Mouse (Mus musculus): Measurements from ENCODE around the gene Babam2. TPM values are rescaled to one million over a fixed set of nuclear protein-coding genes. Genes with fewer than 3 reads are reported as not detected.

Babam2 gene
- total RNA-seq, 2 experiments from 2014 or later, result 49.3 to 50.4 TPM

- TF ChIP-seq CTCF (conservative IDR thresholded peaks at IDR 0.05), result no peak
- H3K27ac ChIP-seq, result no peak overlapping the region
- DNase-seq (ENCODE audit: low spot score in 2 of 2), result no peak
- H3K4me3 ChIP-seq, result no peak overlapping the region
Measured at GRCm38 (mm10) chr5:32098691-32099090, 401.2 kb downstream of the Babam2 start.

GRCm38 (mm10) chr5:32102484-32102883 is 405.0 kb downstream of the Babam2 start:
- Histone ChIP-seq H3K27ac (no peak overlapping the region), H3K4me3 (no peak overlapping the region)
- no peak for DNase-seq (ENCODE audit: low spot score in 2 of 2)
- no peak for TF ChIP-seq CTCF (conservative IDR thresholded peaks at IDR 0.05)

DNA sequence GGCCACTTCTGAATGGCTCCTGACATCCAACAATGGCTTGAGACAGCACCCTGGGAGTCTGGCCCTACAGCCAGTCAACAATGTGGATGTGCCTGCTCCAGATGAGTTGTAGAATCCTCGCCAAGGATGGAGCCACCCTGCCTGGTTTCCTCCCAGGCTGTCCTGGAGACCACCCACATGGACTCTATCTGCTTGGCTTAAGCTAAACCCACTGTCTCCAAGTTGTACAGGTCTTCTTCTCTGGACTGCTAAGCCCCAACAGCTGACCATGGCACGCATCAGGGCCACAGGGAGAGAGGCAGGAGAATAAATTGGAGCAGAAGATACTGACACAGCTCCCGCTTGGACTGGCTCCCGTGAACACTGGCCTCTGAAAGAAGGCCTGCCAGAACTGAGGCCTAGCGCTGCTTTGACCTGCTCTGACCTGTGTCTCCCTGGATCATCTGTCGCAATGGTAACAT is 405.5 kb downstream of the Babam2 start:
- H3K27ac ChIP-seq, result no peak overlapping the region
- no peak for DNase-seq (ENCODE audit: low spot score in 2 of 2)
- H3K4me3 ChIP-seq, result no peak overlapping the region
- no peak for TF ChIP-seq CTCF (conservative IDR thresholded peaks at IDR 0.05)

DNA sequence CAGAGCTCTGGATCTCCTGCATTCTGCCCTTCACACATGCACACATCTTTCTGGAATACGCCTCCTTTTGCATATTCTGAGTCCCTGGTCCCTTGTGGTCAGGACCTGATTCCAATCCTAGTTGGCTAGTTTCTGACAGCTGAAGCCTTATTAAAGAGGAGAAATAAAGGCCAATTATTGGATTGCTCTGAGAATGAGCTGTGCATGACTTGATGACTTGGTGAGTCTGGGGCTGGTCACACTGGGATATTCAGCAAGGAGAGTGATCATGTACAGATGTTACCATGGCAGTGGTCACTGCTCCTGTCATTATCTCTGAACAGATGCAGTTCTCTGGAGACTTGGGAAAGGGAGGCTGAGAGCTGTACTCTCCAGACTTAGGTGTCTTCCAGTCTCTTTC is 406.1 kb downstream of the Babam2 start:
- H3K27ac ChIP-seq, result no peak overlapping the region
- H3K4me3 ChIP-seq, result no peak overlapping the region
- TF ChIP-seq CTCF (conservative IDR thresholded peaks at IDR 0.05), result no peak
- no peak for DNase-seq (ENCODE audit: low spot score in 2 of 2)

- H3K4me3 ChIP-seq, result no peak overlapping the region
- H3K27ac ChIP-seq, result no peak overlapping the region
- no peak for DNase-seq (ENCODE audit: low spot score in 2 of 2)
- no peak for TF ChIP-seq CTCF (conservative IDR thresholded peaks at IDR 0.05)
Measured at GRCm38 (mm10) chr5:32104119-32104990, 406.9 kb downstream of the Babam2 start.

- no peak for TF ChIP-seq CTCF (conservative IDR thresholded peaks at IDR 0.05)
- Histone ChIP-seq H3K4me3 (no peak overlapping the region), H3K27ac (no peak overlapping the region)
- DNase-seq (ENCODE audit: low spot score in 2 of 2), result no peak
Measured at GRCm38 (mm10) chr5:32106473-32107140, 409.1 kb downstream of the Babam2 start.

DNA sequence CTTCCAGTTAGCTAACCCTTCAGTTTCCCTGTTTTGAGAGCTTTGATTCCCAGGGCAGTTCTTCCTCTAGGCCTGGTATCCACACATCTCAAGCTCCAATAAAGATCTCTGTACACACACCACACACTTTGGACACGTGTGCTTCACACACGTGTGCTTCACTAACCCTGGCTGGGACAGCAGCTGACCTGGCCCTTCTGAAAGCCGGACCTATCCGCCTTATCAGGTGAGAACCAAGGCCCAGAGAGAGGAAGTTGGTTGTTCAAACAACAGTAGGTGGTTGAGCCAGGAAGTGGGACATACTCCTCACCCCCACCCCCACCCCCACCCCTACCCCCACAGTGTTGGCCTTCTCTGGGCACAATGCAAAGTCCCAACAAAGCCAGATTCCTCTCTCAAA is 413.2 kb downstream of the Babam2 start:
- no peak overlapping the region for H3K4me3 ChIP-seq
- DNase-seq (ENCODE audit: low spot score in 2 of 2), result no peak
- TF ChIP-seq CTCF (conservative IDR thresholded peaks at IDR 0.05), result no peak
- no peak overlapping the region for H3K27ac ChIP-seq

GRCm38 (mm10) chr5:32112206-32112916 is 414.9 kb downstream of the Babam2 start:
- no peak for TF ChIP-seq CTCF (conservative IDR thresholded peaks at IDR 0.05)
- no peak overlapping the region for H3K27ac ChIP-seq
- no peak overlapping the region for H3K4me3 ChIP-seq
- DNase-seq (ENCODE audit: low spot score in 2 of 2), result no peak

DNA sequence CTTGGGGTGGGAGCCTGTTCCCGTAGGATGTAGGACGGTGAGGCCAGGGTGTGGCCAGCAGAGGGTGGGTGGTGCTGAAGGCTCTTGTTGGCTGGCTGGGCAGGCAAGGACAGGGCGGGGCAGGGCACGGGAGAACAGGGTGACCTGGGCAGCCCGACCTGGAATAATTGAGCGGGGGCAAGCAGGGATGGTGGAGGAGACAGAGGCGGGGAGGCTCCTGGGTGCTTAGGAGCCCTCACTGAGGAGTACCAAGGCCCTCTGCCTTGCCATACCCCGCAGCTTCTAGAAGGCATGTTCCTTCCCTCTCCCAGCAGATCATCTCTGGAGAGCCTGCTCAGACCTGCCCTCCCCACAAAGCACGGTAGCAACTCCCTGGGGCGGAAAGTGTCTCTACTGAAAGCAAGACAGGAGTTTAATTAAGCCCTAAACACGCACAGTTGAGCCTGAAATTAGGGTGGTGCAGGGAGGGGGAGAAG is 423.5 kb downstream of the Babam2 start:
- Histone ChIP-seq H3K4me3 (no peak overlapping the region), H3K27ac (no peak overlapping the region)
- no peak for TF ChIP-seq CTCF (conservative IDR thresholded peaks at IDR 0.05)
- no peak for DNase-seq (ENCODE audit: low spot score in 2 of 2)

DNA sequence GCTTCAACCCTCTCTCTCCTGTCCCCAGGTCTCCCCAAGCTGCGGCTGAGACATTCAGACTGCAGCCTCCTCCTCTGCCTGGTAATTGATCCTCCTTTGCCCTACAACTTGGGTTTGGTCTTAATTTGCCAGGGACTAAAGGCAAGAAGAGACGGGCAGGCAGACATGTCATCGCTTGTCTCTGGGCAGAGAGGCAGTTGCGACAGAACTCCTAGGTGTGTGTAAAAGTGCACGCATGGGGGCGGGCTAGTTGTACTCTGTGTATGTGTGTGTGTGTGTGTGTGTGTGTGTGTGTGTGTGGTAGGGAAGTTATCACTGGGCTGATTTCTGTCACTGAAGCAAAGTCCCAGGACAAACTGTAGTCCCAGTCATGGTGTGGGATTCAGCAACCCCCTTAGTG is 424.5 kb downstream of the Babam2 start:
- no peak for TF ChIP-seq CTCF (conservative IDR thresholded peaks at IDR 0.05)
- Histone ChIP-seq H3K4me3 (no peak overlapping the region), H3K27ac (no peak overlapping the region)
- DNase-seq (ENCODE audit: low spot score in 2 of 2), result no peak

DNA sequence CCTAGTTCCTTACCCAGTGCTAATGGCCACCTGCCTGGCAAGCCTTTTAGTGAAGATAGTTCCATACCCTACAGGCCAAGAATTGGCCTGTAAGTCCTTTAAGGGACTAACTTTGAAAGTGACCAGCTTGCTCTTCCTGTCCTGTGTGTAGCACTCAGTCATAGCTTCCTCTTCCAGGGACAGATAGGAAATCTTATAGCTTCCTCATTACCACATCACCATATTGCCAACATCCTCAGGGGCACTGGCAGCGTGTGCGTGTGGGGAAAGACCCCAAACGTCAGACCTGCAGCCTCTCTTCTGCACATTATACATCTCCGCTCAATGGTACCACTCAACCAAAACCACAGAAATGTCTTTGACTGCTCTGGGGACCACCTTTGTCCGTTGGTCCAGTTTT is 424.9 kb downstream of the Babam2 start:
- TF ChIP-seq CTCF (conservative IDR thresholded peaks at IDR 0.05), result no peak
- Histone ChIP-seq H3K27ac (no peak overlapping the region), H3K4me3 (no peak overlapping the region)
- no peak for DNase-seq (ENCODE audit: low spot score in 2 of 2)

GRCm38 (mm10) chr5:32124957-32125356 is 427.5 kb downstream of the Babam2 start:
- no peak overlapping the region for H3K27ac ChIP-seq
- no peak for TF ChIP-seq CTCF (conservative IDR thresholded peaks at IDR 0.05)
- H3K4me3 ChIP-seq, result no peak overlapping the region
- no peak for DNase-seq (ENCODE audit: low spot score in 2 of 2)

DNA sequence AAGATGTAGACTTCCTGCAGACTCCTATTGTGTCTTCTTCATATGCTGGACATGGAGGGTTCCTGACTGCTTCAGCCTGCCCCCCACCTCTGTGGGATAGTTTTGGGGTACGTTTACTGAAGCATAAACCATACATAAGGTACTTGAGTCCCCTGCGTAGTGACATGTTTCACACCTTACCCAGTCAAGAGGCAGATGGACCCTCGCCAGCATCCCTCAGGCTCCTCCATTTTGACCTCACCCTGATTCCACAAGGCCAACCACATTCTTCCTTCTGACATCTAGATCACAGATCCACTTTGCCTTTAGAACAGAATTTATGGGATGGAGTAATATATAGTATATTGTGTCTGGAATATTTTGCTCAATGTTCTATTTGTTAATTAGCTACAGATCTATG is 429.7 kb downstream of the Babam2 start:
- no peak for DNase-seq (ENCODE audit: low spot score in 2 of 2)
- Histone ChIP-seq H3K27ac (no peak overlapping the region), H3K4me3 (no peak overlapping the region)
- no peak for TF ChIP-seq CTCF (conservative IDR thresholded peaks at IDR 0.05)
